Mouse (Mus musculus): ENCODE measurements around the gene 4930438A08Rik. TPM values are rescaled to one million over a fixed set of nuclear protein-coding genes. Genes with fewer than 3 reads are reported as not detected.
A peak's percentile ranks its signal among the peaks of the same experiment; 100 is the strongest.

Gene 4930438A08Rik
- polyA plus RNA-seq, 1 experiment from 2014 or later, result not detected

GRCm38 (mm10) chr11:58314069-58314468 is 39.5 kb downstream of the 4930438A08Rik start:
- ATAC-seq (replicated peaks), result no peak
- no peak overlapping the region for H3K27ac ChIP-seq (replicated peaks)
- H3K36me3 ChIP-seq, result peaks cover 46% of the 10 kb centered on the region
- no peaks in the 10 kb centered on the region for H3K27me3 ChIP-seq
- no peaks in the 10 kb centered on the region for H3K9me3 ChIP-seq
- no peak overlapping the region for H3K4me3 ChIP-seq
- H3K4me2 ChIP-seq (replicated peaks), result no peak overlapping the region
- WGBS, result 85% methylated on average over 6 of the region's 6 CpGs
- H3K4me1 ChIP-seq, result no peaks in the 10 kb centered on the region
- no peak overlapping the region for H3K9ac ChIP-seq (replicated peaks)

GRCm38 (mm10) chr11:58315536-58316168 is 41.1 kb downstream of the 4930438A08Rik start:
- H3K36me3 ChIP-seq, result peaks cover 51% of the 10 kb centered on the region
- 93% methylated on average over 5 of the region's 5 CpGs for WGBS

GRCm38 (mm10) chr11:58316344-58316743 is 41.7 kb downstream of the 4930438A08Rik start:
- H3K4me3 ChIP-seq, result no peak overlapping the region
- no peaks in the 10 kb centered on the region for H3K9me3 ChIP-seq
- H3K4me1 ChIP-seq, result peaks cover under 1% of the 10 kb centered on the region
- H3K9ac ChIP-seq (replicated peaks), result no peak overlapping the region
- peak; percentile 34 for ATAC-seq (replicated peaks)
- peaks cover 51% of the 10 kb centered on the region for H3K36me3 ChIP-seq
- no peak overlapping the region for H3K27ac ChIP-seq (replicated peaks)
- no peak overlapping the region for H3K4me2 ChIP-seq (replicated peaks)
- no peaks in the 10 kb centered on the region for H3K27me3 ChIP-seq
- 89% methylated on average over 17 of the region's 17 CpGs for WGBS

More at GRCm38 (mm10) chr11:58315536-58316168, 41.1 kb downstream of the 4930438A08Rik start:
- H3K27me3 ChIP-seq, result no peaks in the 10 kb centered on the region
- no peaks in the 10 kb centered on the region for H3K4me1 ChIP-seq
- no peak overlapping the region for H3K4me2 ChIP-seq (replicated peaks)
- H3K27ac ChIP-seq (replicated peaks), result no peak overlapping the region
- H3K9ac ChIP-seq (replicated peaks), result no peak overlapping the region
- no peak for ATAC-seq (replicated peaks)
- H3K9me3 ChIP-seq, result no peaks in the 10 kb centered on the region
- H3K4me3 ChIP-seq, result no peak overlapping the region

- H3K27me3 ChIP-seq, result no peaks in the 10 kb centered on the region
- no peak overlapping the region for H3K4me2 ChIP-seq (replicated peaks)
- peak; percentile 57 for ATAC-seq (replicated peaks)
- H3K9me3 ChIP-seq, result no peaks in the 10 kb centered on the region
- no peak overlapping the region for H3K27ac ChIP-seq (replicated peaks)
- peaks cover 6% of the 10 kb centered on the region for H3K4me1 ChIP-seq
- no peak overlapping the region for H3K4me3 ChIP-seq
- WGBS, result 76% methylated on average over 28 of the region's 28 CpGs
- no peak overlapping the region for H3K9ac ChIP-seq (replicated peaks)
- peaks cover 51% of the 10 kb centered on the region for H3K36me3 ChIP-seq
Observed at GRCm38 (mm10) chr11:58316768-58317390, 42.3 kb downstream of the 4930438A08Rik start.

- Histone ChIP-seq H3K4me2 (replicated peaks) (peak overlapping the region; percentile 90), H3K4me3 (peak overlapping the region; percentile 85), H3K9me3 (no peaks in the 10 kb centered on the region), H3K27ac (replicated peaks) (peak overlapping the region; percentile 95), H3K4me1 (peaks cover 22% of the 10 kb centered on the region), H3K27me3 (no peaks in the 10 kb centered on the region), H3K36me3 (peaks cover 22% of the 10 kb centered on the region), H3K9ac (replicated peaks) (peak overlapping the region; percentile 94)
- peak; percentile 99 for ATAC-seq (replicated peaks)
- under 1% methylated on average over 62 of the region's 63 CpGs for WGBS
Observed at GRCm38 (mm10) chr11:58322824-58323569, 48.4 kb downstream of the 4930438A08Rik start.

- WGBS, result 14% methylated on average over 24 of the region's 24 CpGs
- Histone ChIP-seq H3K27me3 (no peaks in the 10 kb centered on the region), H3K4me1 (peaks cover 23% of the 10 kb centered on the region), H3K27ac (replicated peaks) (peak overlapping the region; percentile 95), H3K9me3 (no peaks in the 10 kb centered on the region), H3K4me2 (replicated peaks) (peak overlapping the region; percentile 90), H3K4me3 (peak overlapping the region; percentile 85), H3K36me3 (peaks cover 16% of the 10 kb centered on the region), H3K9ac (replicated peaks) (peak overlapping the region; percentile 94)
- peak; percentile 17; the same call in 1 of the 2 replicates for ATAC-seq (replicated peaks)
Observed at GRCm38 (mm10) chr11:58323570-58324340, 49.2 kb downstream of the 4930438A08Rik start.

GRCm38 (mm10) chr11:58324614-58325229 is 50.1 kb downstream of the 4930438A08Rik start:
- Histone ChIP-seq H3K4me1 (peaks cover 32% of the 10 kb centered on the region), H3K4me3 (no peak overlapping the region), H3K27me3 (no peaks in the 10 kb centered on the region), H3K9ac (replicated peaks) (no peak overlapping the region), H3K9me3 (no peaks in the 10 kb centered on the region), H3K36me3 (peaks cover 10% of the 10 kb centered on the region), H3K27ac (replicated peaks) (no peak overlapping the region), H3K4me2 (replicated peaks) (no peak overlapping the region)
- WGBS, result 83% methylated on average over 3 of the region's 3 CpGs
- no peak for ATAC-seq (replicated peaks)

- Histone ChIP-seq H3K27me3 (no peaks in the 10 kb centered on the region), H3K4me3 (no peak overlapping the region), H3K36me3 (peaks cover 9% of the 10 kb centered on the region), H3K4me2 (replicated peaks) (no peak overlapping the region), H3K9ac (replicated peaks) (no peak overlapping the region), H3K27ac (replicated peaks) (no peak overlapping the region), H3K9me3 (no peaks in the 10 kb centered on the region), H3K4me1 (peaks cover 36% of the 10 kb centered on the region)
- no peak for ATAC-seq (replicated peaks)
- WGBS, result 98% methylated on average over 3 of the region's 3 CpGs
Observed at GRCm38 (mm10) chr11:58326781-58327180, 52.2 kb downstream of the 4930438A08Rik start.

- Histone ChIP-seq H3K4me1 (peaks cover 40% of the 10 kb centered on the region), H3K36me3 (peaks cover 14% of the 10 kb centered on the region), H3K4me2 (replicated peaks) (peak overlapping the region; percentile 93), H3K9me3 (no peaks in the 10 kb centered on the region), H3K9ac (replicated peaks) (peak overlapping the region; percentile 69), H3K27me3 (no peaks in the 10 kb centered on the region), H3K27ac (replicated peaks) (peak overlapping the region; percentile 78), H3K4me3 (peak overlapping the region; percentile 60)
- peak; percentile 46 for ATAC-seq (replicated peaks)
- WGBS, result under 1% methylated on average over 21 of the region's 21 CpGs
Observed at GRCm38 (mm10) chr11:58329906-58330275, 55.3 kb downstream of the 4930438A08Rik start.

- H3K36me3 ChIP-seq, result peaks cover 14% of the 10 kb centered on the region
- no peaks in the 10 kb centered on the region for H3K27me3 ChIP-seq
- H3K4me2 ChIP-seq (replicated peaks), result peak within 1 kb of the TSS; percentile 93
- peaks cover 40% of the 10 kb centered on the region for H3K4me1 ChIP-seq
- WGBS, result under 1% methylated on average over 52 of the region's 52 CpGs
- H3K9me3 ChIP-seq, result no peaks in the 10 kb centered on the region
- peak within 1 kb of the TSS; percentile 69 for H3K9ac ChIP-seq (replicated peaks)
- peak within 1 kb of the TSS; percentile 60 for H3K4me3 ChIP-seq
- ATAC-seq (replicated peaks), result peak; percentile 96
- peak within 1 kb of the TSS; percentile 78 for H3K27ac ChIP-seq (replicated peaks)
Observed at GRCm38 (mm10) chr11:58330276-58331148, 55.9 kb downstream of the 4930438A08Rik start, which contains the start of the genes Zfp672 and Sh3bp5l. Gene Zfp672, minus strand, starts transcription at chr11:58330339. Gene Sh3bp5l, plus strand, starts transcription at chr11:58330724.
